In genomic region chr6:29229265-29229913, GRCm38 (mm10) we compare ENCODE assay signal across 12 mouse cellular contexts. TPM values are rescaled to one million over a fixed set of nuclear protein-coding genes. Genes with fewer than 3 reads are reported as not detected.
DNase-seq lines count a peak whose midpoint lies in the region; ATAC-seq and TF ChIP-seq lines count a peak whose summit lies in the region.
"Had no signal": no experiment of that assay in that cellular context is flagged by ENCODE, and none has a peak within 500 bp of the region (broad histone marks: within the 10 kb centered on the region; RNA-seq: fewer than 3 reads in every experiment).

No protein-coding gene starts in this region.

- H3K4me3 ChIP-seq in heart, embryonic 13.5 days: no peak overlapping the region
- H3K4me3 ChIP-seq in heart, adult 2 months: no peak overlapping the region
- H3K4me3 ChIP-seq in midbrain, embryonic 11.5 days (ENCODE audit: low read depth, low read length): no peak overlapping the region
- no peak overlapping the region for H3K4me3 ChIP-seq in midbrain, embryonic 14.5 days (replicated peaks; ENCODE audit: low read depth, low read length)
- H3K4me3 ChIP-seq in limb, embryonic 15.5 days: no peak overlapping the region
- no peak overlapping the region for H3K4me3 ChIP-seq in midbrain, postnatal 0 days (ENCODE audit: low read depth, low read length)
- H3K4me3 ChIP-seq: embryonic facial prominence, embryonic 15.5 days; myocyte had no signal

- H3K9me3 ChIP-seq in heart, embryonic 13.5 days: no peaks in the 10 kb centered on the region
- H3K9me3 ChIP-seq in midbrain, embryonic 11.5 days (ENCODE audit: control insufficient read depth, low read length): no peaks in the 10 kb centered on the region
- no peaks in the 10 kb centered on the region for H3K9me3 ChIP-seq in midbrain, embryonic 14.5 days (ENCODE audit: control insufficient read depth, low read length)
- H3K9me3 ChIP-seq in limb, embryonic 15.5 days: no peaks in the 10 kb centered on the region
- H3K9me3 ChIP-seq in midbrain, postnatal 0 days (ENCODE audit: low read length): no peaks in the 10 kb centered on the region
- H3K9me3 ChIP-seq: embryonic facial prominence, embryonic 15.5 days had no signal

- H3K27ac ChIP-seq in heart, embryonic 13.5 days (replicated peaks): no peak overlapping the region
- no peak overlapping the region for H3K27ac ChIP-seq in heart, adult 2 months
- H3K27ac ChIP-seq in midbrain, embryonic 11.5 days (ENCODE audit: low read depth, low read length): no peak overlapping the region
- H3K27ac ChIP-seq in midbrain, embryonic 14.5 days (replicated peaks; ENCODE audit: low read depth, low read length): no peak overlapping the region
- no peak overlapping the region for H3K27ac ChIP-seq in limb, embryonic 15.5 days
- H3K27ac ChIP-seq in midbrain, postnatal 0 days (ENCODE audit: low read depth, low read length): no peak overlapping the region
- H3K27ac ChIP-seq: embryonic facial prominence, embryonic 15.5 days had no signal

- 54% methylated on average over 6 of the region's 6 CpGs for WGBS in heart, embryonic 13.5 days
- 63% methylated on average over 6 of the region's 6 CpGs for WGBS in heart, adult 2 months
- 92% methylated on average over 6 of the region's 6 CpGs for WGBS in midbrain, embryonic 11.5 days
- WGBS in midbrain, embryonic 14.5 days: 89% methylated on average over 6 of the region's 6 CpGs
- WGBS in limb, embryonic 15.5 days: 85% methylated on average over 6 of the region's 6 CpGs
- WGBS in midbrain, postnatal 0 days: 93% methylated on average over 6 of the region's 6 CpGs

- H3K27me3 ChIP-seq in heart, embryonic 13.5 days (replicated peaks): peaks cover 2% of the 10 kb centered on the region; the same call in 1 of the 2 replicates
- no peaks in the 10 kb centered on the region for H3K27me3 ChIP-seq in heart, adult 2 months (ENCODE audit: control insufficient read depth, insufficient read depth, low read length)
- H3K27me3 ChIP-seq in midbrain, embryonic 11.5 days (ENCODE audit: control insufficient read depth, insufficient read depth, low read length): no peaks in the 10 kb centered on the region
- H3K27me3 ChIP-seq in midbrain, embryonic 14.5 days (ENCODE audit: control insufficient read depth, insufficient read depth, low read length): no peaks in the 10 kb centered on the region
- H3K27me3 ChIP-seq in limb, embryonic 15.5 days: no peaks in the 10 kb centered on the region
- no peaks in the 10 kb centered on the region for H3K27me3 ChIP-seq in midbrain, postnatal 0 days (ENCODE audit: insufficient read depth, low read length)
- H3K27me3 ChIP-seq: embryonic facial prominence, embryonic 15.5 days had no signal

- 0 out of 2 replicates have a peak, but pooled peaks have one; percentile 16 for ATAC-seq in heart, embryonic 13.5 days (ENCODE audit: extremely low read depth, insufficient number of reproducible peaks, low FRiP score, low TSS enrichment)
- no peak for ATAC-seq in midbrain, embryonic 11.5 days (ENCODE audit: low FRiP score)
- ATAC-seq in midbrain, embryonic 14.5 days (ENCODE audit: low FRiP score, low TSS enrichment): no peak
- 0 out of 2 replicates have a peak, but pooled peaks have one; percentile 55 for ATAC-seq in limb, embryonic 15.5 days (ENCODE audit: insufficient number of reproducible peaks, low FRiP score, low TSS enrichment, low read depth)
- ATAC-seq in midbrain, postnatal 0 days (ENCODE audit: low FRiP score): peak; percentile 47
- ATAC-seq: lung, postnatal 0 days had no signal

- TF ChIP-seq CTCF in heart, adult 2 months (IDR thresholded peaks at IDR 0.05): no peak
- TF ChIP-seq CTCF in midbrain, postnatal 0 days (IDR thresholded peaks at IDR 0.05): no peak

- no peak overlapping the region for H3K4me2 ChIP-seq in heart, embryonic 13.5 days
- no peak overlapping the region for H3K4me2 ChIP-seq in midbrain, embryonic 11.5 days
- H3K4me2 ChIP-seq in midbrain, embryonic 14.5 days (ENCODE audit: low read length): no peak overlapping the region
- H3K4me2 ChIP-seq in limb, embryonic 15.5 days: no peak overlapping the region
- no peak overlapping the region for H3K4me2 ChIP-seq in midbrain, postnatal 0 days (ENCODE audit: low read depth, low read length, poor library complexity, severe bottlenecking)
- H3K4me2 ChIP-seq: embryonic facial prominence, embryonic 15.5 days had no signal

- intact Hi-C loops in heart, adult 2 months (cut with DNase I): no loop called here

- TF ChIP-seq POLR2A in heart, adult 2 months (IDR thresholded peaks at IDR 0.05; ENCODE audit: insufficient read depth, low read depth, low read length): no peak

- no peak for DNase-seq in heart, adult 2 months
- DNase-seq in midbrain, embryonic 11.5 days (ENCODE audit: low spot score, missing footprints): peak; percentile 45
- no peak for DNase-seq in midbrain, embryonic 14.5 days
- DNase-seq in midbrain, postnatal 0 days (ENCODE audit: low spot score): no peak
- DNase-seq in cerebellum, postnatal 4 days (ENCODE audit: low spot score in 2 of 2): no peak
- DNase-seq: cerebellum, postnatal 14 days; kidney, postnatal 10 days had no signal

- no peaks in the 10 kb centered on the region for H3K36me3 ChIP-seq in heart, embryonic 13.5 days
- H3K36me3 ChIP-seq in heart, adult 2 months (ENCODE audit: control insufficient read depth, insufficient read depth, low read length): no peaks in the 10 kb centered on the region
- no peaks in the 10 kb centered on the region for H3K36me3 ChIP-seq in midbrain, embryonic 11.5 days (ENCODE audit: control insufficient read depth, insufficient read depth, low read length)
- no peaks in the 10 kb centered on the region for H3K36me3 ChIP-seq in midbrain, embryonic 14.5 days (ENCODE audit: control insufficient read depth, insufficient read depth, low read length)
- H3K36me3 ChIP-seq in limb, embryonic 15.5 days: no peaks in the 10 kb centered on the region
- no peaks in the 10 kb centered on the region for H3K36me3 ChIP-seq in midbrain, postnatal 0 days (ENCODE audit: insufficient read depth, low read length)
- H3K36me3 ChIP-seq: embryonic facial prominence, embryonic 15.5 days had no signal

- H3K9ac ChIP-seq in heart, embryonic 13.5 days: no peak overlapping the region
- H3K9ac ChIP-seq in heart, adult 2 months (ENCODE audit: low read depth, low read length): no peak overlapping the region
- no peak overlapping the region for H3K9ac ChIP-seq in midbrain, embryonic 11.5 days (ENCODE audit: low read length)
- no peak overlapping the region for H3K9ac ChIP-seq in midbrain, embryonic 14.5 days (replicated peaks; ENCODE audit: low read length)
- no peak overlapping the region for H3K9ac ChIP-seq in limb, embryonic 15.5 days
- H3K9ac ChIP-seq in midbrain, postnatal 0 days (replicated peaks; ENCODE audit: low read length, poor library complexity, severe bottlenecking): no peak overlapping the region
- H3K9ac ChIP-seq: embryonic facial prominence, embryonic 15.5 days had no signal

- no peaks in the 10 kb centered on the region for H3K4me1 ChIP-seq in heart, embryonic 13.5 days
- H3K4me1 ChIP-seq in heart, adult 2 months (ENCODE audit: control insufficient read depth, insufficient read depth, low read length): no peaks in the 10 kb centered on the region
- no peaks in the 10 kb centered on the region for H3K4me1 ChIP-seq in midbrain, embryonic 11.5 days (ENCODE audit: control insufficient read depth, insufficient read depth, low read length)
- H3K4me1 ChIP-seq in midbrain, embryonic 14.5 days (ENCODE audit: control insufficient read depth, insufficient read depth, low read length): no peaks in the 10 kb centered on the region
- no peaks in the 10 kb centered on the region for H3K4me1 ChIP-seq in limb, embryonic 15.5 days
- no peaks in the 10 kb centered on the region for H3K4me1 ChIP-seq in midbrain, postnatal 0 days (ENCODE audit: insufficient read depth, low read length)
- H3K4me1 ChIP-seq: embryonic facial prominence, embryonic 15.5 days had no signal

- no peaks in the 10 kb centered on the region for H3K79me2 ChIP-seq in heart, adult 2 months (replicated peaks; ENCODE audit: control insufficient read depth, insufficient read depth, low read length)

- TF ChIP-seq EP300 in heart, adult 2 months (IDR thresholded peaks at IDR 0.05; ENCODE audit: insufficient read depth, low read depth, low read length): no peak

RNA-seq across cellular contexts. Expression of gene Impdh1, which starts 13.2 kb away (rescaled TPM):
- polyA plus RNA-seq in heart, embryonic 13.5 days (2015; fragmentation: Nextera tagmentation; extraction: Ambion mirVana): 34.7 and 36.6 TPM in 2 replicates
- total RNA-seq in heart, adult 2 months (2021): 10 to 100 TPM; 17.8 to 18.9 TPM
- 34.2 and 36.3 TPM in 2 replicates for polyA plus RNA-seq in heart, adult 2 months (2012; rRNA removed)
- polyA plus RNA-seq in midbrain, embryonic 11.5 days (2014; fragmentation: Nextera tagmentation; extraction: Ambion mirVana): 36.9 and 42.0 TPM in 2 replicates
- polyA plus RNA-seq in midbrain, embryonic 14.5 days (2014; fragmentation: Nextera tagmentation; extraction: Ambion mirVana): 48.3 and 48.5 TPM in 2 replicates
- 50.4 and 56.8 TPM in 2 replicates for polyA plus RNA-seq in limb, embryonic 15.5 days (2015; fragmentation: Nextera tagmentation; extraction: Ambion mirVana)
- 35.6 and 37.5 TPM in 2 replicates for total RNA-seq in midbrain, postnatal 0 days (2014; rRNA removed)
- polyA plus RNA-seq in midbrain, postnatal 0 days (2015; fragmentation: Nextera tagmentation; extraction: Ambion mirVana): 60.6 and 62.1 TPM in 2 replicates

RNA-seq across cellular contexts. Expression of gene Hilpda, which starts 42.9 kb away (rescaled TPM):
- 23.0 and 28.0 TPM in 2 replicates for polyA plus RNA-seq in heart, embryonic 13.5 days (2015; fragmentation: Nextera tagmentation; extraction: Ambion mirVana)
- 1 to 10 TPM; 5.3 TPM for total RNA-seq in heart, adult 2 months (2021)
- polyA plus RNA-seq in heart, adult 2 months (2012; rRNA removed): 12.1 and 15.8 TPM in 2 replicates
- 30.1 and 30.5 TPM in 2 replicates for polyA plus RNA-seq in midbrain, embryonic 11.5 days (2014; fragmentation: Nextera tagmentation; extraction: Ambion mirVana)
- 35.2 and 35.9 TPM in 2 replicates for polyA plus RNA-seq in midbrain, embryonic 14.5 days (2014; fragmentation: Nextera tagmentation; extraction: Ambion mirVana)
- 41.8 and 45.7 TPM in 2 replicates for polyA plus RNA-seq in limb, embryonic 15.5 days (2015; fragmentation: Nextera tagmentation; extraction: Ambion mirVana)
- 14.4 and 21.2 TPM in 2 replicates for total RNA-seq in midbrain, postnatal 0 days (2014; rRNA removed)
- 24.2 and 25.4 TPM in 2 replicates for polyA plus RNA-seq in midbrain, postnatal 0 days (2015; fragmentation: Nextera tagmentation; extraction: Ambion mirVana)

RNA-seq across cellular contexts. Expression of gene Fam71f2, which starts 50.0 kb away (rescaled TPM):
- polyA plus RNA-seq in heart, embryonic 13.5 days (2015; fragmentation: Nextera tagmentation; extraction: Ambion mirVana): 0.23 TPM in 1 of 2 replicates, not detected in the other
- total RNA-seq in heart, adult 2 months (2021): not detected
- 0.70 and 1.4 TPM in 2 replicates for polyA plus RNA-seq in heart, adult 2 months (2012; rRNA removed)
- polyA plus RNA-seq in midbrain, embryonic 11.5 days (2014; fragmentation: Nextera tagmentation; extraction: Ambion mirVana): 0.41 and 0.79 TPM in 2 replicates
- 0.36 and 0.59 TPM in 2 replicates for polyA plus RNA-seq in midbrain, embryonic 14.5 days (2014; fragmentation: Nextera tagmentation; extraction: Ambion mirVana)
- polyA plus RNA-seq in limb, embryonic 15.5 days (2015; fragmentation: Nextera tagmentation; extraction: Ambion mirVana): 0.19 and 0.38 TPM in 2 replicates
- total RNA-seq in midbrain, postnatal 0 days (2014; rRNA removed): 0.44 and 0.52 TPM in 2 replicates
- polyA plus RNA-seq in midbrain, postnatal 0 days (2015; fragmentation: Nextera tagmentation; extraction: Ambion mirVana): 0.52 and 0.58 TPM in 2 replicates

RNA-seq across cellular contexts. Expression of gene Prrt4, which starts 50.0 kb away (rescaled TPM):
- polyA plus RNA-seq in heart, embryonic 13.5 days (2015; fragmentation: Nextera tagmentation; extraction: Ambion mirVana): 1.5 and 2.4 TPM in 2 replicates
- total RNA-seq in heart, adult 2 months (2021): 1 to 10 TPM; 2.2 TPM
- 2.0 and 2.2 TPM in 2 replicates for polyA plus RNA-seq in heart, adult 2 months (2012; rRNA removed)
- 0.53 and 0.58 TPM in 2 replicates for polyA plus RNA-seq in midbrain, embryonic 11.5 days (2014; fragmentation: Nextera tagmentation; extraction: Ambion mirVana)
- 6.2 and 7.5 TPM in 2 replicates for polyA plus RNA-seq in midbrain, embryonic 14.5 days (2014; fragmentation: Nextera tagmentation; extraction: Ambion mirVana)
- polyA plus RNA-seq in limb, embryonic 15.5 days (2015; fragmentation: Nextera tagmentation; extraction: Ambion mirVana): 0.67 and 0.83 TPM in 2 replicates
- total RNA-seq in midbrain, postnatal 0 days (2014; rRNA removed): 31.9 and 40.2 TPM in 2 replicates
- 15.4 and 16.6 TPM in 2 replicates for polyA plus RNA-seq in midbrain, postnatal 0 days (2015; fragmentation: Nextera tagmentation; extraction: Ambion mirVana)

Comparison
In these comparisons a context has a peak if more than half of its experiments do, and no peak if none do; other contexts are left out.
1. ATAC-seq: peak in heart, embryonic 13.5 days (single experiment), limb, embryonic 15.5 days (single experiment) and midbrain, postnatal 0 days (single experiment); none in midbrain, embryonic 11.5 days (single experiment) and midbrain, embryonic 14.5 days (single experiment).